Mouse (Mus musculus): ENCODE measurements around the gene Gtf2h1.

DNA sequence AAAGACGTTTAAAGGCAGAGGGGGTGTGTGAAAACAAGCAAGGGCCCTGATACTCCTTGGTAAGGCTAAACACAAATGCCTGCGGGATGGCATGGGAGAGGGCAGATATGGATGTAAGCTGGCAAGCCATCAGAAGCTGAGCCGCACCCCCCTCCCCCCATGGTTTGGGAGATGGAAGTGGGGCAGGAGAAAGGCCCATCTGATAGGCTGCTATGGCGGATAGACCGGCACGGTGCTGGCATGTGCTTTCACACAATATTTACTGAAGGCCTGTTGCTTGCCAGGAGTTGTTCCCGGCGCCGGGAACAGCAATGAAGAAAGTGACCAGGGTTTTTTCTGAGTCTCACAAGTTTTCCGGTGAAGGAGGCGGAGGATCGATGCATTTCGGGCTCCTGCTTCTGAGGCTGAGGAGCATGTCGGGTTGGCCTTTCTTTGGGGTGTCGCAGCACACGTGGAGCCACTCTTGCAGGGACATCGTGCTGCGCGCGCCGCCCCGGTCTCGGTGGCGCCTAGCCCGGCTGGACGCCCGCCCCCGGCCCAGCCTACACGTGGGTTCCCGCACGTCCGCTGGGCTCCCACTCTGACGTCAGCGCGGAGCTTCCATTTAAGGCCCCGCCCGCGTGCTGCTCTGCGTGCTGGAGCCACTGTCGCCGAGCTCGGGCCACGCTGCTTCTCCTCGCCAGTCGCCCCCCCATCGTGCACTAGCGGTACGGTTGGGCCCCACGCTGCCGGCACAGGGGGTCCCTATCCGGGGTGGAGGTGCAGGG is 49.5 kb downstream of the Gtf2h1 start:
- TF ChIP-seq CTCF (IDR thresholded peaks at IDR 0.05; ENCODE audit: control insufficient read depth, insufficient read depth, insufficient replicate concordance, low read depth, low read length) (no peak), POLR2A (IDR thresholded peaks at IDR 0.05; ENCODE audit: control insufficient read depth, low read depth, low read length) (peak; percentile 80)
